Mouse (Mus musculus) spleen, adult 2 months (tissue): ENCODE measurements at regions not wholly inside any gene's neighbourhood (a gene's known extent, or its start where the extent isn't known, plus 50 kb on each side); places are given as distances from the start of the nearest gene placed in this dataset.

Source experiments
- CTCF ChIP-seq: fragments of 200-500 bp; IDR thresholded peaks from 2 replicates; pipeline ENCODE4 v1.5.1; 2011; ENCODE audit warnings: mild to moderate bottlenecking, inconsistent platforms; ENCODE audit not compliant: insufficient read depth, insufficient read length, insufficient replicate concordance; ENCODE audit errors: extremely low read depth
- POLR2A ChIP-seq: fragments of 200-500 bp; IDR thresholded peaks from 2 replicates; pipeline ENCODE4 v1.6.1; 2011; ENCODE audit warnings: low read depth, low read length, inconsistent platforms

DNA sequence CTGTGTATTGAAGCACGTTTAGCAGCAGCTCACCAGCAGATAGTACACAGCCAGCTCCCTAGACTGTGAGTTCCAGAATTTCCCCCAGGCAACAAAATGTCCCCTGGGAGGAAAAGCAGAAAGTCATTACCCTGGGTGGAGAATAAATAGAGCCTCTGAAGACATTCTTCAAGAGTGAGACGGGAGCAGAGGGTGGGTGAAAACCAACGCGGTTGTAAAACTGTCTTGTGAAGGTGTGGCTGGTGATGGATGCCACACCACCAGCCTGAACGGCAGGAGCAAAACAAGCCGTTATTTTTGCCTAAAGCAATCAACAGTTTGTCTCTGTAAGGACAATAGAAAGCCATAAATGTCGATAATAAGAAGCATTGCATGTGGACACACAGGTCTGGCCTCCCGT lies 129.7 kb upstream of the Kcnj15 start:
- TF ChIP-seq POLR2A (no peak), CTCF (no peak)
